Mouse (Mus musculus) liver, adult 2 months (tissue): ENCODE measurements around the gene Fbxw17. TPM values are rescaled to one million over a fixed set of nuclear protein-coding genes. Genes with fewer than 3 reads are reported as not detected.

Source experiments
- DNase-seq: peaks from one replicate; pipeline ENCODE4 v3.0.0-alpha.2; 2011; ENCODE audit warnings: low read depth, low spot score; ENCODE audit errors: extremely low read depth
- H3K27ac ChIP-seq: fragments of 200-500 bp; replicated peaks from 2 replicates; pipeline ENCODE4 v1.5.1; 2012; ENCODE audit warnings: low read depth, mild to moderate bottlenecking, control low read depth, inconsistent platforms, low read length; ENCODE audit not compliant: insufficient read depth
- H3K27me3 ChIP-seq: fragments of 200-500 bp; 2 replicates; pipeline ENCODE4 v1.6.1; 2012; ENCODE audit warnings: mild to moderate bottlenecking, moderate library complexity, low read length, inconsistent platforms; ENCODE audit not compliant: control insufficient read depth, insufficient read depth
- H3K36me3 ChIP-seq: fragments of 200-500 bp; 2 replicates; pipeline ENCODE4 v1.6.1; 2012; ENCODE audit warnings: low read length, inconsistent platforms; ENCODE audit not compliant: control insufficient read depth, insufficient read depth
- H3K4me1 ChIP-seq: fragments of 200-500 bp; 2 replicates; pipeline ENCODE4 v1.6.1; 2011; ENCODE audit warnings: low read length; ENCODE audit not compliant: control insufficient read depth, insufficient read depth
- H3K4me3 ChIP-seq: fragments of 200-500 bp; 2 replicates; pipeline ENCODE4 v1.5.1; 2011; ENCODE audit warnings: low read depth, mild to moderate bottlenecking, control low read depth, low read length, moderate library complexity; ENCODE audit not compliant: insufficient read depth
- H3K79me2 ChIP-seq: fragments of 200-500 bp; 2 replicates; pipeline ENCODE4 v1.6.1; 2012; ENCODE audit warnings: inconsistent platforms, mild to moderate bottlenecking, low read length, moderate library complexity; ENCODE audit not compliant: control insufficient read depth, insufficient read depth
- H3K9ac ChIP-seq: fragments of 200-500 bp; 2 replicates; pipeline ENCODE4 v1.6.1; 2012; ENCODE audit warnings: low read depth, mild to moderate bottlenecking, control low read depth, inconsistent platforms, low read length
- CTCF ChIP-seq: fragments of 200-500 bp; IDR thresholded peaks from 2 replicates; pipeline ENCODE4 v1.5.1; 2011; ENCODE audit warnings: low read depth, low read length, control low read depth
- POLR2A ChIP-seq: fragments of 200-500 bp; IDR thresholded peaks from 2 replicates; pipeline ENCODE4 v1.6.1; 2011; ENCODE audit warnings: low read length, control low read depth; ENCODE audit not compliant: insufficient read depth; ENCODE audit errors: extremely low read depth
- WGBS: fragments of 180-500 bp; shearing (Covaris S2); methylation state at CpG from one replicate; pipeline ENCODE4 v1.1.7; 2018; 5-methylcytosine and 5-hydroxymethylcytosine counted together
- polyA plus RNA-seq: library from polyadenylated mRNA; depleted of rRNA; stranded (reverse); fragments of >200 nt; gene quantifications from 2 replicates; pipeline ENCODE4 v1.2.3, GENCODE M21; 2012; rRNA removed
- total RNA-seq: library from RNA; depleted of rRNA; stranded (reverse); fragments of >200 nt; gene quantifications from 2 replicates; pipeline ENCODE4 v1.2.3, GENCODE M21; 2014; rRNA removed

The Fbxw17 gene
- total and polyA plus RNA-seq, 2 experiments, result 2.7 to 2.9 TPM

GRCm38 (mm10) chr13:50464621-50465562 lies 47.2 kb downstream of the Fbxw17 start:
- WGBS, result 30% methylated on average over 27 of the region's 27 CpGs
- Histone ChIP-seq H3K79me2 (no peaks in the 10 kb centered on the region), H3K27ac (no peak overlapping the region), H3K27me3 (peaks cover 6% of the 10 kb centered on the region; the same call in 1 of the 2 replicates), H3K9ac (no peak overlapping the region), H3K4me3 (no peak overlapping the region), H3K36me3 (no peaks in the 10 kb centered on the region), H3K4me1 (no peaks in the 10 kb centered on the region)
- TF ChIP-seq POLR2A (no peak), CTCF (no peak)
- no peak for DNase-seq

GRCm38 (mm10) chr13:50467007-50467406 lies 49.3 kb downstream of the Fbxw17 start, which contains the start of gene Nutm2:
Gene Nutm2, plus strand, starts transcription at chr13:50467307.
- WGBS, result 75% methylated on average over 4 of the region's 4 CpGs
- no peak for TF ChIP-seq CTCF
- TF ChIP-seq POLR2A, result no peak

More at GRCm38 (mm10) chr13:50467007-50467406, 49.3 kb downstream of the Fbxw17 start, which contains the start of gene Nutm2:
- DNase-seq, result no peak
- no peaks in the 10 kb centered on the region for H3K4me1 ChIP-seq
- no peak within 1 kb of the TSS for H3K9ac ChIP-seq
- peaks cover 3% of the 10 kb centered on the region; the same call in 1 of the 2 replicates for H3K27me3 ChIP-seq
- no peaks in the 10 kb centered on the region for H3K36me3 ChIP-seq
- H3K27ac ChIP-seq, result no peak within 1 kb of the TSS
- H3K4me3 ChIP-seq, result no peak within 1 kb of the TSS
- no peaks in the 10 kb centered on the region for H3K79me2 ChIP-seq

Other genes starting within 250 kb of the Fbxw17 start
- gene Gm906, start 167.6 kb upstream of the Fbxw17 start, total RNA-seq, result not detected in 2 replicates
- not detected in 2 replicates for gene Gm906, start 167.6 kb upstream of the Fbxw17 start, polyA plus RNA-seq
- not detected in 2 replicates for gene Gm47429, start 26.0 kb downstream of the Fbxw17 start, total RNA-seq
- not detected in 2 replicates for gene Gm47429, start 26.0 kb downstream of the Fbxw17 start, polyA plus RNA-seq
- gene Nutm2, start 49.4 kb downstream of the Fbxw17 start, total RNA-seq, result not detected in 2 replicates
- gene Nutm2, start 49.4 kb downstream of the Fbxw17 start, polyA plus RNA-seq, result not detected in 2 replicates
- gene Gm904, start 225.4 kb downstream of the Fbxw17 start, total RNA-seq, result not detected in 2 replicates
- not detected in 2 replicates for gene Gm904, start 225.4 kb downstream of the Fbxw17 start, polyA plus RNA-seq